Mouse (Mus musculus): ENCODE data around the gene Relch.
"Not testable (repeated sequence)": the region's sequence is repeated elsewhere in the genome, so short reads cannot be mapped to it uniquely, and the experiment has no call there.

Relch gene

GRCm38 (mm10) chr1:105663171-105663961, at the start of gene Relch, which contains the start of gene Pign:
Relch (plus strand) TSS chr1:105663861.
Pign (minus strand) TSS chr1:105663677.
- DNase-seq (ENCODE audit: low spot score) = peak; percentile 96

- peak; percentile 16 for DNase-seq (ENCODE audit: low spot score)
Observed at GRCm38 (mm10) chr1:105630481-105630880, 33.2 kb upstream of the Relch start.

GRCm38 (mm10) chr1:105644093-105644492, 19.6 kb upstream of the Relch start:
- no peak for DNase-seq (ENCODE audit: low spot score)

- no peak for DNase-seq (ENCODE audit: low spot score)
Observed at GRCm38 (mm10) chr1:105650650-105651049, 13.0 kb upstream of the Relch start.

- DNase-seq (ENCODE audit: low spot score) = no peak
Observed at GRCm38 (mm10) chr1:105653981-105654380, 9.7 kb upstream of the Relch start.

- peak; percentile 81 for DNase-seq (ENCODE audit: low spot score)
Observed at GRCm38 (mm10) chr1:105660015-105660414, 3.6 kb upstream of the Relch start.

GRCm38 (mm10) chr1:105662820-105663170, 866 bp upstream of the Relch start:
- DNase-seq (ENCODE audit: low spot score) = no peak

- no peak for DNase-seq (ENCODE audit: low spot score)
Observed at GRCm38 (mm10) chr1:105663962-105664812, 526 bp downstream of the Relch start.

- DNase-seq (ENCODE audit: low spot score) = no peak
Observed at GRCm38 (mm10) chr1:105669700-105670099, 6.0 kb downstream of the Relch start.

- DNase-seq (ENCODE audit: low spot score) = no peak
Observed at GRCm38 (mm10) chr1:105674763-105675162, 11.1 kb downstream of the Relch start.

- DNase-seq (ENCODE audit: low spot score) = no peak
Observed at GRCm38 (mm10) chr1:105680587-105680986, 16.9 kb downstream of the Relch start.

GRCm38 (mm10) chr1:105685501-105685900, 21.8 kb downstream of the Relch start:
- DNase-seq (ENCODE audit: low spot score) = no peak

- DNase-seq (ENCODE audit: low spot score) = no peak
Observed at GRCm38 (mm10) chr1:105695581-105695980, 31.9 kb downstream of the Relch start.

GRCm38 (mm10) chr1:105700984-105701530, 37.4 kb downstream of the Relch start:
- no peak for DNase-seq (ENCODE audit: low spot score)

GRCm38 (mm10) chr1:105709415-105709814, 45.8 kb downstream of the Relch start:
- DNase-seq (ENCODE audit: low spot score) = no peak

- DNase-seq (ENCODE audit: low spot score) = no peak
Observed at GRCm38 (mm10) chr1:105711227-105711626, 47.6 kb downstream of the Relch start.

- no peak for DNase-seq (ENCODE audit: low spot score)
Observed at GRCm38 (mm10) chr1:105712822-105713221, 49.2 kb downstream of the Relch start.

- no peak for DNase-seq (ENCODE audit: low spot score)
Observed at GRCm38 (mm10) chr1:105718358-105718757, 54.7 kb downstream of the Relch start.

- not testable (repeated sequence) for DNase-seq (ENCODE audit: low spot score)
Observed at GRCm38 (mm10) chr1:105729246-105729645, 65.6 kb downstream of the Relch start.

- DNase-seq (ENCODE audit: low spot score) = no peak
Observed at GRCm38 (mm10) chr1:105735318-105735717, 71.7 kb downstream of the Relch start.

- DNase-seq (ENCODE audit: low spot score) = no peak
Observed at GRCm38 (mm10) chr1:105738334-105738733, 74.7 kb downstream of the Relch start.

- no peak for DNase-seq (ENCODE audit: low spot score)
Observed at GRCm38 (mm10) chr1:105739493-105739892, 75.8 kb downstream of the Relch start.

GRCm38 (mm10) chr1:105742481-105742880, 78.8 kb downstream of the Relch start:
- peak; percentile 21 for DNase-seq (ENCODE audit: low spot score)
